Mouse (Mus musculus) stomach, postnatal 0 days (tissue): ENCODE results near the gene Snx6.

Experiments used
- CTCF ChIP-seq: IDR thresholded peaks from 2 replicates; pipeline ENCODE4 v1.5.1; 2016; ENCODE audit warnings: antibody characterized with exemption, low read depth, mild to moderate bottlenecking, moderate library complexity
- EP300 ChIP-seq: optimal IDR thresholded peaks from 2 replicates; pipeline ENCODE3; 2016; ENCODE audit warnings: antibody characterized with exemption

- TF ChIP-seq CTCF (no peak), EP300 (no peak)
Observed at GRCm38 (mm10) chr12:54810142-54810541, 14.6 kb upstream of the Snx6 start.
